Mouse (Mus musculus): Measurements from ENCODE around the gene Mecp2. TPM values are rescaled to one million over a fixed set of nuclear protein-coding genes. Genes with fewer than 3 reads are reported as not detected.

Gene Mecp2
- polyA plus RNA-seq (2021; fragmentation: Nextera tagmentation): 6.0 and 15.2 TPM in 2 replicates
- long read RNA-seq, experiment 1, full-length matches to known transcripts: 24 of 56 reads
- long read RNA-seq, experiment 1, partial matches to known transcripts: 0 of 56 reads
- long read RNA-seq, experiment 1, other reads (novel, unspliced or antisense): 32 of 56 reads
- long read RNA-seq, experiment 2, full-length matches to known transcripts: 3 of 29 reads
- long read RNA-seq, experiment 2, partial matches to known transcripts: 0 of 29 reads
- long read RNA-seq, experiment 2, other reads (novel, unspliced or antisense): 26 of 29 reads

GRCm38 (mm10) chrX:74135263-74135662, at the start of gene Mecp2:
Mecp2 (minus strand) TSS chrX:74135363.

GRCm38 (mm10) chrX:74176959-74177358, 41.8 kb upstream of the Mecp2 start, which contains the start of gene Tktl1:
Tktl1 (plus strand) TSS chrX:74177259.

GRCm38 (mm10) chrX:74167738-74168137, 32.6 kb upstream of the Mecp2 start, which contains the start of gene Tex28:
Tex28 (minus strand) TSS chrX:74167838.

GRCm38 (mm10) chrX:74127164-74127563, 8.0 kb downstream of the Mecp2 start, which contains the start of gene Opn1mw:
Opn1mw (plus strand) TSS chrX:74127464.

GRCm38 (mm10) chrX:74023188-74024049, 111.7 kb downstream of the Mecp2 start, which contains the start of gene Irak1:
Irak1 (minus strand) TSS chrX:74023918.

Other genes starting within 250 kb of the Mecp2 start
- gene Avpr2, start 243.3 kb downstream of the Mecp2 start, polyA plus RNA-seq (2021; fragmentation: Nextera tagmentation): not detected in 2 replicates
- 25.5 and 26.9 TPM in 2 replicates for gene L1cam, start 239.3 kb downstream of the Mecp2 start, polyA plus RNA-seq (2021; fragmentation: Nextera tagmentation)
- 0.65 and 0.74 TPM in 2 replicates for gene Arhgap4, start 213.5 kb downstream of the Mecp2 start, polyA plus RNA-seq (2021; fragmentation: Nextera tagmentation)
- gene Naa10, start 213.4 kb downstream of the Mecp2 start, polyA plus RNA-seq (2021; fragmentation: Nextera tagmentation): 85.9 and 89.8 TPM in 2 replicates
- 7.5 and 9.0 TPM in 2 replicates for gene Renbp, start 204.5 kb downstream of the Mecp2 start, polyA plus RNA-seq (2021; fragmentation: Nextera tagmentation)
- gene Hcfc1, start 169.0 kb downstream of the Mecp2 start, polyA plus RNA-seq (2021; fragmentation: Nextera tagmentation): 14.6 and 15.4 TPM in 2 replicates
- 6.6 and 7.2 TPM in 2 replicates for gene Irak1, start 111.4 kb downstream of the Mecp2 start, polyA plus RNA-seq (2021; fragmentation: Nextera tagmentation)
- 0.23 and 1.2 TPM in 2 replicates for gene Opn1mw, start 7.9 kb downstream of the Mecp2 start, polyA plus RNA-seq (2021; fragmentation: Nextera tagmentation)
- gene Tex28, start 32.5 kb upstream of the Mecp2 start, polyA plus RNA-seq (2021; fragmentation: Nextera tagmentation): not detected in 2 replicates
- 0.13 TPM in 1 of 2 replicates, not detected in the other for gene Tktl1, start 41.9 kb upstream of the Mecp2 start, polyA plus RNA-seq (2021; fragmentation: Nextera tagmentation)
- gene Flna, start 114.5 kb upstream of the Mecp2 start, polyA plus RNA-seq (2021; fragmentation: Nextera tagmentation): 3.0 and 3.1 TPM in 2 replicates
- gene Emd, start 119.3 kb upstream of the Mecp2 start, polyA plus RNA-seq (2021; fragmentation: Nextera tagmentation): 8.0 and 8.3 TPM in 2 replicates
- gene Rpl10, start 135.4 kb upstream of the Mecp2 start, polyA plus RNA-seq (2021; fragmentation: Nextera tagmentation): 1,226 and 1,360 TPM in 2 replicates
- 32.5 and 43.3 TPM in 2 replicates for gene Taz, start 146.5 kb upstream of the Mecp2 start, polyA plus RNA-seq (2021; fragmentation: Nextera tagmentation)
- 2.0 and 2.9 TPM in 2 replicates for gene Dnase1l1, start 147.0 kb upstream of the Mecp2 start, polyA plus RNA-seq (2021; fragmentation: Nextera tagmentation)
- 121 and 138 TPM in 2 replicates for gene Atp6ap1, start 161.7 kb upstream of the Mecp2 start, polyA plus RNA-seq (2021; fragmentation: Nextera tagmentation)
- gene Gdi1, start 169.6 kb upstream of the Mecp2 start, polyA plus RNA-seq (2021; fragmentation: Nextera tagmentation): 172 and 250 TPM in 2 replicates
- gene Fam50a, start 177.7 kb upstream of the Mecp2 start, polyA plus RNA-seq (2021; fragmentation: Nextera tagmentation): 26.7 and 27.5 TPM in 2 replicates
- 1.5 and 1.6 TPM in 2 replicates for gene Plxna3, start 193.7 kb upstream of the Mecp2 start, polyA plus RNA-seq (2021; fragmentation: Nextera tagmentation)
- 47.9 and 50.4 TPM in 2 replicates for gene Lage3, start 218.3 kb upstream of the Mecp2 start, polyA plus RNA-seq (2021; fragmentation: Nextera tagmentation)
- gene Ubl4a, start 237.9 kb upstream of the Mecp2 start, polyA plus RNA-seq (2021; fragmentation: Nextera tagmentation): 110 and 116 TPM in 2 replicates
- 3.3 and 3.8 TPM in 2 replicates for gene Slc10a3, start 238.0 kb upstream of the Mecp2 start, polyA plus RNA-seq (2021; fragmentation: Nextera tagmentation)

Data from left cerebral cortex, adult 6 months (tissue).